Mouse (Mus musculus) forebrain, embryonic 10.5 days (tissue): Measurements from ENCODE around the gene Klhdc8b. TPM values are rescaled to one million over a fixed set of nuclear protein-coding genes. Genes with fewer than 3 reads are reported as not detected.

Experiments
- DNase-seq: peaks from one replicate; pipeline ENCODE4 v3.0.0-alpha.2; 2017; ENCODE audit warnings: low spot score; ENCODE audit errors: extremely low spot score
- H3K27ac ChIP-seq: fragments of 300-500 bp; sonication (generic); 2 replicates; pipeline ENCODE4 v1.5.1; 2016; ENCODE audit warnings: mild to moderate bottlenecking
- H3K27me3 ChIP-seq: fragments of 300-500 bp; sonication (generic); 2 replicates; pipeline ENCODE4 v1.6.1; 2016; ENCODE audit warnings: mild to moderate bottlenecking; ENCODE audit not compliant: poor library complexity, severe bottlenecking
- H3K36me3 ChIP-seq: fragments of 300-500 bp; sonication (generic); replicated peaks from 2 replicates; pipeline ENCODE4 v1.6.1; 2016; ENCODE audit warnings: mild to moderate bottlenecking, moderate library complexity
- H3K4me1 ChIP-seq: fragments of 300-500 bp; sonication (generic); 2 replicates; pipeline ENCODE4 v1.6.1; 2016
- H3K4me3 ChIP-seq: fragments of 300-500 bp; sonication (generic); 2 replicates; pipeline ENCODE4 v1.5.1; 2016; ENCODE audit warnings: mild to moderate bottlenecking, moderate library complexity
- H3K9me3 ChIP-seq: fragments of 300-500 bp; sonication (generic); 2 replicates; pipeline ENCODE4 v1.6.1; 2016; ENCODE audit warnings: mild to moderate bottlenecking, moderate library complexity
- WGBS: fragments of 180-500 bp; shearing (Covaris S2); methylation state at CpG from one replicate; pipeline ENCODE4 v1.1.7; 2016; 5-methylcytosine and 5-hydroxymethylcytosine counted together
- polyA plus RNA-seq: library from polyadenylated mRNA; unstranded; fragments of >200 nt; fragmentation: Nextera tagmentation; extraction: Ambion mirVana; gene quantifications from 2 replicates; pipeline ENCODE4 v1.2.1, GENCODE M21; 2016

Gene Klhdc8b
- polyA plus RNA-seq, 1 experiment from 2014 or later, result 40.3 TPM

DNA sequence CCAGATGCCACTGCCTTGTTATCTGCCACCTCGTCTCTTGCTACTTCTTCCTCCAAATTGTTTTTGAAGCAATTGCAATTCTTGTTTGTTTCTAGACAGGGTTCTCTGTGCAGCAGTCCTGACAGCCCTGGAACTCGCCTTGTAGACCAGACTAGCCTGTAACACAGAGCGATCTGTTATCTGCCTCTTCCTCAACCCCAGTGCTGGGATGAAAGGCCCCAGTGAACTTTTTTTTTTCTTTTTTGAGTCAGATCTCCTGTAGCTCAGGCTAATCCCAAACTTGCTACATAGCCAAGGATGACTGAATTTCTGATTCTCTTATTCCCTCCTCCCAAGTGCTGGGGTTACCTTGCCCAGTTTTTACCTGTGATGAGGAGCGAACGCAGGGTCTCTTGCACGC lies 7.0 kb downstream of the Klhdc8b start:
- DNase-seq, result no peak
- H3K4me1 ChIP-seq, result peaks cover 41% of the 10 kb centered on the region
- no peak overlapping the region for H3K4me3 ChIP-seq
- no peaks in the 10 kb centered on the region; the same call in 1 of the 2 replicates for H3K36me3 ChIP-seq
- H3K27me3 ChIP-seq, result peaks cover 11% of the 10 kb centered on the region
- 86% methylated on average over 6 of the region's 6 CpGs for WGBS
- no peaks in the 10 kb centered on the region for H3K9me3 ChIP-seq
- H3K27ac ChIP-seq, result no peak overlapping the region

GRCm38 (mm10) chr9:108453458-108453857 lies 7.9 kb downstream of the Klhdc8b start:
- WGBS, result 89% methylated on average over 4 of the region's 4 CpGs
- DNase-seq, result no peak
- no peaks in the 10 kb centered on the region for H3K9me3 ChIP-seq
- no peak overlapping the region for H3K27ac ChIP-seq
- H3K27me3 ChIP-seq, result peaks cover 11% of the 10 kb centered on the region
- peaks cover 51% of the 10 kb centered on the region for H3K4me1 ChIP-seq
- H3K4me3 ChIP-seq, result no peak overlapping the region
- peaks cover 7% of the 10 kb centered on the region for H3K36me3 ChIP-seq

- Histone ChIP-seq H3K36me3 (peaks cover 13% of the 10 kb centered on the region), H3K27me3 (peaks cover 11% of the 10 kb centered on the region), H3K9me3 (no peaks in the 10 kb centered on the region), H3K27ac (peak overlapping the region; percentile 81), H3K4me1 (peaks cover 55% of the 10 kb centered on the region), H3K4me3 (peak overlapping the region; percentile 70)
- DNase-seq, result no peak
- WGBS, result 52% methylated on average over 6 of the region's 6 CpGs
Measured at GRCm38 (mm10) chr9:108452911-108453310, 8.5 kb downstream of the Klhdc8b start.

- under 1% methylated on average over 40 of the region's 40 CpGs for WGBS
- peaks cover 55% of the 10 kb centered on the region for H3K4me1 ChIP-seq
Measured at GRCm38 (mm10) chr9:108452291-108452906, 9.0 kb downstream of the Klhdc8b start.

DNA sequence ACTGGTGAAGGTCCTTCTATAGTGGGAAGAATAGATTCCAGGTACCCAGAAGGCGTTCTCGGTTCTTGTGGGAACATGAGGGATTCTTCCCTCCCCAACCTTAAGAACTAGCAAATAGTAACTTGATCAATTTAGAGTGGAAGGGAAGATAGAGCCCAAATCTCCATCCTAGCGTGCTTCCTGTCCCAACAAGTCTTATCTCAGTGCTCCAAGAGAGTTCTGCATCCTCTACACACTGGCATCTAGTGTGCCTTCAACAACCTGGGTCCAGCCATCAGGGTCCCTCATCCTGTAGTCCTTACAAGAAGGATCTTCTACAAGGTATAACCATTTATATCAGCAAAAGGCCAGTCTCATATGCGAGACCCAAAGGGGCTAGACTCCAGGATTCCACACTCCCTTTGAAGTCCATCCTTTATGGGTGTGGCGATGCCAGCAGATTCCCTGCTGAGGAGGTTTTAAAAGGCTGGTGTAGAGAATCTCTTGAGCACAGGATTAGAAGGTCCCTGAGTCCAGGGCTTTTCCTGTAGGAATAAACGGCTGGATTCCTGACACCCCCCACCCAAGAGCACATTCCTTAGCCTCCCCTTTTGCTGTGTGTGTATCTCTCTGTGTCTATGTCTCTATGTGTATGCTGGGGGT lies 9.7 kb downstream of the Klhdc8b start:
- no peak for DNase-seq
- no peaks in the 10 kb centered on the region for H3K9me3 ChIP-seq
- peaks cover 11% of the 10 kb centered on the region for H3K27me3 ChIP-seq
- peaks cover 55% of the 10 kb centered on the region for H3K4me1 ChIP-seq
- 45% methylated on average over 6 of the region's 6 CpGs for WGBS
- peak overlapping the region; percentile 70 for H3K4me3 ChIP-seq
- peak overlapping the region; percentile 81 for H3K27ac ChIP-seq
- peaks cover 18% of the 10 kb centered on the region for H3K36me3 ChIP-seq

More at GRCm38 (mm10) chr9:108452291-108452906, 9.0 kb downstream of the Klhdc8b start:
- Histone ChIP-seq H3K27ac (peak overlapping the region; percentile 81), H3K27me3 (peaks cover 11% of the 10 kb centered on the region), H3K4me3 (peak overlapping the region; percentile 70), H3K36me3 (peaks cover 18% of the 10 kb centered on the region), H3K9me3 (no peaks in the 10 kb centered on the region)
- DNase-seq, result peak; percentile 90

DNA sequence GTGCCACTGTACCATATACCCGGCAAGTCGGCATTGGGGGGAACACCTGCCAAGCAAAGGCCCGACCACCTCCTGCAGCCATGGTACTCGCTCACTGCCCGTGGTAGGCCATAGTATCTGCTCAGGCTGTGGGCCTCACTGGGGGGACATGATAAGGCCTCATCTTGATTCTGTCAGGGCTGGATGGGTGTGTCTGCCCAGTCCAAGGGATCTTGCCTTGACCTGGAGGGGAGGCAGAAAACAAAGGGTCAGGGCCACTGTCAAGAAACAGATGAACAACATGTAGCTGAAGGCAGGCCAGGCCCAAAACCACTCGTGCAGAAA lies 10.2 kb downstream of the Klhdc8b start:
- peak overlapping the region; percentile 70 for H3K4me3 ChIP-seq
- peaks cover 11% of the 10 kb centered on the region for H3K27me3 ChIP-seq
- peak overlapping the region; percentile 81 for H3K27ac ChIP-seq
- DNase-seq, result no peak
- no peaks in the 10 kb centered on the region for H3K9me3 ChIP-seq
- H3K36me3 ChIP-seq, result peaks cover 18% of the 10 kb centered on the region
- H3K4me1 ChIP-seq, result peaks cover 55% of the 10 kb centered on the region
- WGBS, result 88% methylated on average over 6 of the region's 6 CpGs

DNA sequence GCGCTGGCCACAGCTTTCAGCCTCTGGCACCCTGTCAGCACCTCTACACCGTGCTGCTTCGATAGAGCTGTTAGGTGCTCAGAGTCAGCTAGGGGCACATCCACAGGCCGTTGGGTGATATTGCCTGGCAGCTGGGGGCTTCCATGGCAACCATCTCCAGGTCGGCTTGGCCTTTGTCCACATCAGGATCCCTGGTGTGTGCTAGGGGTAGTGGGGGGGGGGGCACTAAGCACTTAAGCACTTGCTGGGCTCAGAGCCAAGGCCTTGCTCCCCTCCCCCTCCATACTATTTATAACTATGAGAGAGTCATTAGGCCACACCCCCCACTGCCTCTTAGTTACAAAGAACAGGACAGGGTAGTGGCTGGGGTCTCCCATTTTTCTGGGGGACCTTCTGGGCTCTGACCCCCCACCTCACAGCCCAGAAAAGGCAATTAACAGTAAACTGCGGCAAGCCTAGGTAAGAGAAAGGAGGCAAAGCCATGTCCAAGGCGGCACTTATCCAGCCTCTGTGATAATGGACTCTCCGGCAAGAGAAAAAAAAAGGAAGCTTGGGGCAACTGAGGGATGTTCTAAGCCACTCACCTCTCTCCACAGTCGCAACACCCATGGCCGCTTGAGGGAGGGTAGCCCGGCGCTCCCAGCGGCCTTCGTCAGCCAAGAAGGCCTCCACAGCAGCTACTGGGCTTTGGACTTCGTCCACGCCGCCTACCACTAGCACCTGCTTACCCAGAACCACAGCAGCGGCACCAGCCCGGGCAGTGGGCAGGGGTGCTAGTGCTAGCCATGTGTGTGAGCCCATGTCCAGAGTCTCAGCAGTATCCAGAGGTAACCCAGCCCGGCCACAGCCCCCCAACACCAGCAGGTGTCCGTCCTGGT lies 10.8 kb downstream of the Klhdc8b start:
- peak overlapping the region; percentile 81 for H3K27ac ChIP-seq
- peak overlapping the region; percentile 70 for H3K4me3 ChIP-seq
- DNase-seq, result peak; percentile 61
- peaks cover 11% of the 10 kb centered on the region for H3K27me3 ChIP-seq
- H3K9me3 ChIP-seq, result no peaks in the 10 kb centered on the region
- peaks cover 57% of the 10 kb centered on the region for H3K4me1 ChIP-seq
- H3K36me3 ChIP-seq, result peaks cover 18% of the 10 kb centered on the region
- WGBS, result 63% methylated on average over 21 of the region's 21 CpGs

- H3K4me1 ChIP-seq, result peaks cover 59% of the 10 kb centered on the region
- H3K4me3 ChIP-seq, result peak overlapping the region; percentile 70
- DNase-seq, result peak; percentile 89
- H3K9me3 ChIP-seq, result no peaks in the 10 kb centered on the region
- peaks cover 11% of the 10 kb centered on the region for H3K27me3 ChIP-seq
- WGBS, result 37% methylated on average over 4 of the region's 4 CpGs
- H3K36me3 ChIP-seq, result peaks cover 18% of the 10 kb centered on the region
- H3K27ac ChIP-seq, result peak overlapping the region; percentile 81
Measured at GRCm38 (mm10) chr9:108449860-108450259, 11.5 kb downstream of the Klhdc8b start.

DNA sequence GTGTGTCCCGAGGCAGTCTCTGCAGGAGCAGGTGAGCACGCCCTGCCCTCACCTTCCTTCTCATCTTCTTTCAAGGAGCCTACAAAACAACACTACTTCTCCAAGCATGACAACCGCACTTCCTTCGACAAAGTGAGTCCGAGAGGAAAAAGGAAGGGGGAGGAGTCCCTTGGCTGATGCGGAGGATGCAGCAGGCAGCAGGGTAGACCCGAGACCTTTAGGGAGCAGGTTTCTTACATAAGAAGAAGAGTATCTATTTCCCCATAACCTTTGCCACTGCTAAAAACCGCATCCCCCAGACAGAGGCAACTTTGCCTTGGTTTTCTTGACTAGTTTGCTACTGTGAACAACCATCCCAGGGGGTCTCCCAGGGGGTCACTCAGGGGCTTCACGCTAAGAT lies 16.3 kb downstream of the Klhdc8b start:
- Histone ChIP-seq H3K4me3 (no peak overlapping the region), H3K4me1 (peaks cover 25% of the 10 kb centered on the region)
- no peak for DNase-seq

DNA sequence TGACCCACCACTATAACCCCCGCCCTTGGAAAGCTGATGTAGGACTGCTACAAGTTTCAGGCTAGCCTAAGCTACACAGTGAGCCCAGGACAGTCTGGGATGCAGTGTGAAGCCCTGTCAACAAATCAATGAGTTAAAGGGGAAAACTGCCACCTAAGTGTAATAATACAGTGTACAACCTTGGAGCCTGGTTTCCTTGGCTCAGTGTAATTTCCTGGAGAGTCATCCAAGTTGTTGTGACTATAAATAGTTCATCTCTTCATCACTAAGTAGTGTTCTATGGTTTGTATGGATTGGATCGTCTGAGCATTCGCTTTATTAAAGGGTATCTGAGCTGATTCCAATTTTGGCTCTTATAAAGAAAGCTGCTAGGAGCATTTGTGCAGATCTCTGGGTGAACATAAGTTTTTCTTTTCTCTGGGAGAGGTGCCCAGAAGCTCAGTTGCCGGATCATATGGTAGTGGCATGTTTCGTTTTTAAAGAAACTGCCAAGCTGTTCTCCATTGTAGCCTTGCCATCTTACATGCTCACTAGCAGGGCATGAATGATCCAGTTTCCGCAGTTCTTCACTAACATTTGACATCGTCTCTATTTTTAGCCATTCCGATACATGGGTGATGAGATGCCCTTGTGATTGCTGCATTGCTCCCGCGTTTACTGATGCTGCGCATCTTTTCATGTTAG lies 20.0 kb downstream of the Klhdc8b start:
- WGBS, result 93% methylated on average over 11 of the region's 11 CpGs
- Histone ChIP-seq H3K36me3 (no peaks in the 10 kb centered on the region), H3K4me1 (peaks cover 7% of the 10 kb centered on the region; the same call in 1 of the 2 replicates), H3K9me3 (no peaks in the 10 kb centered on the region), H3K27me3 (no peaks in the 10 kb centered on the region), H3K4me3 (no peak overlapping the region), H3K27ac (no peak overlapping the region)
- no peak for DNase-seq

More for the DNA sequence above, 16.3 kb downstream of the Klhdc8b start:
- Histone ChIP-seq H3K27me3 (no peaks in the 10 kb centered on the region), H3K27ac (no peak overlapping the region), H3K36me3 (peaks cover 18% of the 10 kb centered on the region), H3K9me3 (no peaks in the 10 kb centered on the region)
- WGBS, result 74% methylated on average over 9 of the region's 9 CpGs

DNA sequence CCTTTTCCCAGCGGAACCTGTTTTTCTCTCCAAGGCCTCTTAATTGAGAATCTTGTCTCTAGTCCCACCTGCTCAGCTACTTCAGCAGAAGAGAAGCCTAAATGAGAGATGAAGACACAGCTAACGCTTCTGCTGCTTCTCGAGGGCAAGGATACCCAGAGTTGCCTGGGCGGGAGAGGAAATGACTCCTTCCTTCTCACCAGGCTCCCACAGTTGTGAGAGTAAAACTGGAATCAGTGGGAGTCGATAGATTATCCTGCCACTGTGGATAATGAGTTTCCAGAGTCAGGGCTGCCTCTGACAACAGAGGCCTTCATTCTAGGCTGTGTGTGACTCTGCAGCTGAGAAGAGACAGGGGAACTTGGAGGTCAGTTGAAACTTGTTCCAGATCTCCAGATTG lies 20.9 kb downstream of the Klhdc8b start:
- H3K9me3 ChIP-seq, result no peaks in the 10 kb centered on the region
- WGBS, result 83% methylated on average over 5 of the region's 5 CpGs
- no peaks in the 10 kb centered on the region for H3K36me3 ChIP-seq
- H3K27me3 ChIP-seq, result no peaks in the 10 kb centered on the region
- no peak for DNase-seq
- H3K4me1 ChIP-seq, result peaks cover 8% of the 10 kb centered on the region; the same call in 1 of the 2 replicates
- no peak overlapping the region for H3K27ac ChIP-seq
- H3K4me3 ChIP-seq, result no peak overlapping the region

GRCm38 (mm10) chr9:108439176-108439575 lies 22.2 kb downstream of the Klhdc8b start:
- WGBS, result 83% methylated on average over 6 of the region's 6 CpGs
- no peak for DNase-seq
- H3K4me1 ChIP-seq, result peaks cover 6% of the 10 kb centered on the region; the same call in 1 of the 2 replicates
- H3K36me3 ChIP-seq, result no peaks in the 10 kb centered on the region
- H3K27ac ChIP-seq, result no peak overlapping the region
- H3K27me3 ChIP-seq, result no peaks in the 10 kb centered on the region
- no peaks in the 10 kb centered on the region for H3K9me3 ChIP-seq
- H3K4me3 ChIP-seq, result no peak overlapping the region
